Mouse (Mus musculus): ENCODE results near the gene Polr3g.
"Not testable (repeated sequence)": the region's sequence is repeated elsewhere in the genome, so short reads cannot be mapped to it uniquely, and the experiment has no call there.

Gene Polr3g

DNA sequence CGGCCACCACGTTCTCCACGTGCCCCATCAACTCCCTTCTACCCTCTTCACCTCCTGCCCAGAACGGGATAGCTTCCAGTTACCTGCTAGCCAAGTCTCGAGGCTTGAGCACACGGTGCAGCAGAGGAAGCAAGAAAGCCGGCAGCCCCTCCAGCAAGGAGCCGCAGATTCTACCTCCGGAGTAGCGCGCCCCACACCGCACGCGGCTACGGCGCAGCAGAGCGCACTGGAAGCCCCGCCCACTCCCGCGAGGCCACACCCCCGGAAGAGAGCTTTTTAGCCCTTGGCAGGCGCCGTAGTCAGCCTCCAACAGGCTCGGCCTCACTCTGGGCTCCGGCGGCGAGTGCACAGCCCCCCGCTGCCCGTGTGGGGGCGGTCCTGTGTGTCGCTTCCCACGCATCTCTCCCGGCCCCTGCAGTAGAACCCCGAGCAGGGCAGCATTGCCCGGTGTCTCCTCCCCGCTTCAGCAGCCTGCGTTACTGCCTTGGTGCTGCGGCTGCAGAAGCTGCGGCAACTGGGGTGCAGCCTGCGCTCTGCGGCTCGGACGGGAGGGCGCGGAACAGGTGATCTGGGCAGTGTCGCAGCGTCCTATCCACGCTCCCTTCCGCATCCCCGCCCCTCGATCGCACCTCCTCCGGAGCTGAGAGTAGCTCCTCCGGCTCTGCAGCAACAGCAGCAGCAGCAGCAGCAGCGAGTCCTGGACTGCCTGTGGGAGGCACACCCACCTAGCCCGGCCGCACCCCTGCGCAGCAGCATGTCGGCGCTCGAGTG, at the start of gene Polr3g, which contains the start of gene Mblac2:
Gene Polr3g (minus strand): TSS at position 239 of the 771 bp plus-strand sequence.
Gene Mblac2 (plus strand): TSS at position 567 of the 771 bp plus-strand sequence.
- DNase-seq (ENCODE audit: low read depth): peak; percentile 97

DNA sequence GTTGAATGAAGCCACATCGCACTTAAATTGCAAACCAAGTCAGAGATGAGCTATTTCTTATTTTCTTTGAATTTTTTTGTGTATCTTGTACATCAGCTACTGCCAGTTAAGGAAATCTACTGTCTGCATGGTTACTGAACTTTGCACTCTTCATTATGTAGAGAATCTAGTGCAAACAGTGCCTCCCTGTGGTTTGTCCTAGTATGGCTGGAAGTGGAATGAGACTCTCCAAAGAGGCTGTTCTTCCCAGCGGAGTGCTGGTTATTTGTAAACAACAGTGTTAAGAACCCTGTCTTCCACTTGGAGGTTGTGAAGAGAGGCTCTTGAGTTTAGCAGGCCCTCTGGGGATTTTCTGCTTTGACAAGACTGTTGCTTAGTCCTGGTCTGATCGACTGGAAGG, 49.6 kb upstream of the Polr3g start:
- peak; percentile 52 for DNase-seq (ENCODE audit: low read depth)

DNA sequence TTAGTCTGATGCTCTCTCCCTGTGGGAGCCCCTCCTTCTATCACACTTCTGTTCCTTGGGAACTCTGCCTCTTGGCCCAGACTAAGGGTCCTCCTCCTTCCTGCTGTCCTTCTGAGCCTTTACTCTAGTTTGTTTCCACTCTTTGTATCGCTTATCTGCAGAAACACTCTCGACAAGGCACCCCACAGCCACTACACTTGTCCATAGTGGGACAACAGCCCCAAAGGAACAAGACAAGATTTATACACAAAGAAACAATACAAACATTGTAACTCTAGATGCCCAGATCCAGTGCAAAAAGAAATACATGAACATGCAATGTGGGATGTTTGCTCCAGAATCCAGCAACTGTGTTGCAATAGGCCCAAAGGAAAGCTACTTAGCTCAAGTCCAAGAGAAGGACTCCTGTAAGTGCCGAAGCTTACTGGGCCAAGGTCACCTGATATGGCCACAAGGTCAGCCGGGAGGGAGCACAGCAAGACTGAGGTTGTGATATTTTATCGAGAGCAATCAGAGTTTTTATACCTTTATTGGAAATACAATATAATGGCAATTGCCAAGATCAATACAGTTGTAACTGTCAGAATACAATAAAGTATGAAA, 46.3 kb upstream of the Polr3g start:
- DNase-seq (ENCODE audit: low read depth): no peak

DNA sequence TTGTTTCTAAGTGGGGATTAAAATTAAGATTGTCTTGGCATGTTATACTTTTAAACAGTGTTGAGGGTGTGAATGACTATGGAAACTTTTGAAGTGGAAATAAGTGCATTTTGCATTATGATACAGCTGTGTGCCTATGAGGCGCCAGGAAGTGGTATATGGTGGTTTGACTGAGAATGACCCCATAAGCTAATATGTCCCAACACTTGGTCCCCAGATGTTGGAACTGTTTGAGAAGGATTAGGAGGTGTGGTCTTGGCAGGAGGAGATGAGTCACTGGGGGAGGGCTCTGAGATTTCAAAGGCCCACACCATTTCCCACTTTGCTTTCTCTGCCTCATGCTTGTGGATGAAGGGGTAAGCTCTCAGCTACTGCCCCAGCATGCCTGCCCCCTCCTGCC, 44.5 kb upstream of the Polr3g start:
- no peak for DNase-seq (ENCODE audit: low read depth)

DNA sequence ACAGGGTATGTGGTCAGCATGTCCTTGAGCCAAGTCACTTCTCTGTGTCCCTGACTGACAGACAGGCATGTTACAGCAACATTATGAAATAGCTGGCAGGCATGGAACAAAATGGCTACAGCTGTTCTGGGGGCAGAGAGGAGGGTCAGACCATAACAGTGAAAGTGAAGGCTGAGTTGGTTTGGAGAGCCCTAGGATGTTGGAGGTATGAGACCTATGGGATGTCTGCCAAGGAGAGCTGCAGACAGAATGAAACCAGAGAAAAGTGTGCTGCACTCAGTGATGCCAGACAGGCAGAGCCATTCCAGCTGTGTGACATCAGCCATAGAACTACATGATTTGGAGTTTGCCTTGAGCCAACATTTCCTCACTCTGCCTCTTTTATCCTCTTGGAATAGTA, 44.1 kb upstream of the Polr3g start:
- DNase-seq (ENCODE audit: low read depth): no peak

DNA sequence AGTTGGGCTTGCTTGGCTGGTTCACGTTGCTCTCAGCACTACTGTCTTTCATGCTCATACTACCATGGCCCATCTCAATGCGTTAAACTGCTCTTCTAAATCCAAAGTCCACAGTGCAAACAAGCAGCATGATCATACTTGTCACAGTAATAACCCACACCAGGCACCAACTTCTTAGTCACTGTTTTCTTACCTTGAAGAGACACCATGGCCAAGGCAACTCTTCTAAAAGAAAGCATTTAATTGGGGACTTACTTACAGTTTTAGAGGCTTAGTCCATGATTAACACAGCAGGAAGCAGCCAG, 33.2 kb upstream of the Polr3g start:
- DNase-seq (ENCODE audit: low read depth): no peak

DNA sequence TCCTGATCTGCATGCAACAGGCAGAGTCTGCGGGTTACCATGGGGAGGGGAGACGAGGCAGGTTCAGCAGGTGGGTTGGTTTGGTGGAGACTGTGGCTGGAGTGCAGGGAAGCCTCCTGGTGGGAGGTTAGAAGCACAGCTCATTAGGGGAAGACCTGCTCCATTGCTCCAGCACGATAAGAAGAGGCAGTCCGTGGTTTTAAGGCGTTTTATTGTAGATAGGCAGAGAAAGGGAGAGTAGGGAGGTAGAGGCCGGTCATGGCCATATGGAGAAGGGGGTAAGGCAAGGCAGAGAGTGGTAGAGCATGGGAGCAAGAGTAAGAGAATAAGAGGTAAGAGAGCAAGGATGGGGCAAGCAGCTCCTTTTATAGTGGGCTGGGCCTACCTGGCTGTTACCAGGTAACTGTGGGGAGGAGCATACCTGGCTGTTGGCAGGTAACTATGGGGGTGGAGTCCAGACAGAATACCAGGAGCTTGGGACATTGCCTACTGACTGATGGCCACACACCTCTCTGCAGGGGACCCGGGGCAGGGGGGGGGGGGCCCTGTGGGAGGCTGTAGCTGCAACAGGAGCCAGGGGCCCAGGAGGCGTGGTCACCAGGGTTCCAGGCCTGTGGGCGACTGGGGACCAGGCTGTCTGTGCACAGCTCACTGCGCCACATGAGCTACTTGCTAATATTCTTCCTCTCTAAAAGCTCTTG, 32.7 kb upstream of the Polr3g start:
- no peak for DNase-seq (ENCODE audit: low read depth)

DNA sequence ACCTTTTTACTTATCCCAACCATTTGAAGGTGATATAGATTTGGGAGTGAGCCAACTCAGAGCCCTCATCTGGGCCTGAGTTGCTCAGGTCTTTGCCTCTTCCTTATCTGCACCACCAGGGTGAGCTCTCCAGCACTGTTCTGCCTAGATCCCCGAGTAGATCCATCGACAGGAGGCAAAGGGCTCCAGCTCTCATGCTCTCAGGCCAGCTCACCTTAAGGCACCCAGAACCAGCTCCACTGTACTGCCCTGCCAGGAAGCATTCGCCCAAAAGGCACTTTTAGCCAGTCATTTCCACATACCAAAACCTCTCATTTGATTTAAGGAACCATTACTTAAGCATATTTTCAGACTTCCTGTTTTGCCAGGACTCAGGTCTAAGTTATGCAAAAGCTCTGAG, 30.1 kb upstream of the Polr3g start:
- DNase-seq (ENCODE audit: low read depth): no peak

DNA sequence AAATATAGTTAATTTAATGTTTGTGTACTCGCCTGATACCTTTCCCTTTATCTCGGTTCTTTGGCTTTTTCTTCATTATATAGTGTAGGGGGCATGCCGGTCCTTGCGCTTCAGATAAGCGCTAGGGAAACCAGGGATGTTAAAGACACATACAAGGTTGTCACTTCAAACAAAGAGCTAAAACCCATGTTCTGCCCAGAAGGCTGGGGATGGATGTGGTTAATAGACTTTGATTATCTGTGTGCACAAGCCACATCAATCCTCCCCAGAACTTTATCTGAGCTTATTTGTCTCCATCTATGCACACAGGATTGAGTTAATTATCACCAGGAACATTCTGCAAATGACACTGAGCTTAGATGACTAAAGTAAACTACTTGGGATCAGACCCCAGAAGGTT, 25.8 kb upstream of the Polr3g start:
- no peak for DNase-seq (ENCODE audit: low read depth)

DNA sequence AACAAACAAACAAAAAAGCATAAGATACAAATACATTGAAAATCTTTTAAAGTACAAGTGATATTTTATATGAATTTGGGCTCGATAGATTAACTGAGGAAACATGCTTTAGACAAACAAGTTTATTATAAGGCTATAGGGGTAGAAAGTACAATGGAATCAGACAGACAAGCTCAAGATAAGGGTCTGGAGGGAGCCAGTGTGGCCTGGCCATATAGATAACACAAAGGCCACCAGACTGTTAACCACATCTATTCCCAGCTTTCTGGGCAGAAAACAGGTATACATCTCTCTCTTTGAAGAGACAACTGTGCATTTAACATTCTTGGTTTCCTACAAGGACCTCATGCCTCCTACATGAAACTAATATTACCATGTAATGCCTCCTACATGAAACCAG, 19.5 kb upstream of the Polr3g start:
- DNase-seq (ENCODE audit: low read depth): no peak

DNA sequence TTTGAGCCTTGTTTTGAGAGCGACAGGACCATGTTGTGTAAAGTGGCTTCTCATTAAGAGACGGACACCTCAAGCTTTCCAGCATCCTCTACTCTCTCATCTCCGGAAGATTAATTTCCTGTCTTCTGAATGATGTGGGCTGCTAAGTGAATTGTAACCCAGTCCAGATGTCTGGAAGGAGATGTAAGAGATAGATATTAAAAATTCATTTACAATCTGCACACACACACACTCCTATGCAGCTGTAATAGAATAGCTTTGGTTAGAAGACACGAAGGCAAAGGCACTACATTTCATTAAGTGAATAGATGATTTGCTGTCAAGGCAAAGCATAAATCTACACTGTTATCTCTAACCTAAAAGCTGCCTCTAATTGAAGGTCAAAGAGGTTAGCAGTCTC, 18.3 kb upstream of the Polr3g start:
- no peak for DNase-seq (ENCODE audit: low read depth)

DNA sequence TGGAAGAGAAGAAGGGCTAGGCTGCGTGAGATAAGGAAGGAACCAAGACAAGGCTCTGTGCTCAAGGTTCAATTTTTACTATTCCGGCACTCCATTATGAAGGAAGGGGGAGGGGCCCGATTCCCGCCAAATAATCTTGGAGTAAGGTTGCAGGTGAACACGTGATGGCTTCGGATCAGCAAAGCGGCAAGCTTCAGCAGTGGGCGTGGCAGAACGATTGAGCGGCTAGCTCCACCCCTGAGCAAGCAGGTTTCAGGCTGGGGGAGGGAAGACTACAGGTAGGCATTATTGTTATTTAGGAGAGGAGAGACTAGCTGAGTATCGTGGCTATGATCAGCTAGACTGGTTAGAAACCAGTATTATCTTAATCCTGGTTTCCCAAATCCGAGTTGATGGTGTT, 17.3 kb upstream of the Polr3g start:
- DNase-seq (ENCODE audit: low read depth): not testable (repeated sequence)

DNA sequence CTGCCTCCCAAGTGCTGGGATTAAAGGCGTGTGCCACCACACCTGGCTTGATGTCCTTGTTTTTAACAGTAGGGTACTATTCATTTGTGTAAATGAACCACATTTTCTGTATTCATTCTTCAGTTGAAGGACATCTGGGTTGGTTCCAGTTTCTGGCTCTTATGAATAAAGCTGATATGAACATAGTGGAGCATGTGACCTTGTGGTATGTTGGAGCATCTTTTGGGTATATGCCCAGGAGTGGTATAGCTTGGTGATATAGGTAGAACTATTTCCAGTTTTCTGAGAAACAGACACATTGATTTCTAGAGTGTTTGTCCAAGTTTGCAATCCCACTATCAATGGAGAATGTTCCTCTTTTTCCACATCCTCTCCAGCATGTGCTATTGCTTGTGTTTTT, 3.1 kb upstream of the Polr3g start:
- DNase-seq (ENCODE audit: low read depth): no peak

DNA sequence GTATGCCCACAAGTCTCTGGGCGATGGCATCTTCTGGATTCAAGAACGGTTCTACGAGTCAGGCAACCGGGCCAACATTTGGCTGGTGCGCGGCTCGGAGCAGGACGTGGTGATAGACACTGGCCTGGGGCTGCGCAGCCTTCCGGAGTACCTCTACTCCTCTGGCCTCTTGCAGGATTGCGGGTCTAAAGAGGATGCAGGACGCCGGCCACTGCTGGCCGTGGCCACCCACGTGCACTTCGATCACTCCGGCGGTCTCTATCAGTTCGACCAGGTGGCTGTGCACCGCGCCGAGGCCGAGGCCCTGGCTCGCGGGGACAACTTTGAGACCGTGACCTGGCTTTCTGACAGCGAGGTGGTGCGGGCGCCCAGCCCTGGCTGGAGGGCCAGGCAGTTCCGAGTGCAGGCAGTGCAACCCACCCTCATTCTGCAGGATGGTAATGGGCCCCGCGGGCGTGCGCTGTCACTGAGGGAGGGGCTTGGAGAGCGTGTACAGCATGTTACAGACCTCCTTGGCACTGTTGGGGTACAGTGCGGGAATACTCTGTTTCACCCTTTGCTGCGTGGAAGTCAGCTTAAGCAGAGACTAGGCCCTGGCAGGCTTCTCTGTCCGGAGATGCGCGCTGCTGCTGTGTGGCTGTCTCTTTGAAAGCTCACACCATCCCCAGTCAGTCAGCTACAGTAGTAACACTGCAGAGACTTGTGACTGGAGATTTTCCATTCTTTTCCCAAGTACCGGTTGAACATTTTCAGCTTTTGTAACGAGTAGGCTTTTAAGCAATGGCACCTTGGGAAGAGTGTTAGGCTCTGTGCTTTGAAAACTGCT, 946 bp upstream of the Polr3g start:
- no peak for DNase-seq (ENCODE audit: low read depth)

DNA sequence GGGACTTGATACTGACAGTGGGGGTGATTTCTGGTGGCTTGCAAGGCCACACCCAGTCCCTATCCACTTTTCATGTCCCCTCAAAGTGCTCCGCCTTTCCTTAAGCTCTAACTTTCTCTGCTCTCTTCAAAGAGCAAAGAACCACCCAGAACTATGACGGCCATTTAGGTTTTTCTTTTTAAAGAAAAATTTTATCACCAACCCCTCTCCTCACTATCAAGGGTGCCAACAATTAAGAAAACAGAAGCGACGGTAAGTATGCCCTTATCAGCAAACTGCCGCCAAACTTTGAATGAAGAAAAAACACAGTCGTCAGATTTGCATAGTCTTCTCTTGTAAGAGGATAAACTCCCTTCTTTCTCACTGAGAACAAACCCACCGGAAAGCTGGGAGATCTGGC, 547 bp downstream of the Polr3g start:
- DNase-seq (ENCODE audit: low read depth): no peak

DNA sequence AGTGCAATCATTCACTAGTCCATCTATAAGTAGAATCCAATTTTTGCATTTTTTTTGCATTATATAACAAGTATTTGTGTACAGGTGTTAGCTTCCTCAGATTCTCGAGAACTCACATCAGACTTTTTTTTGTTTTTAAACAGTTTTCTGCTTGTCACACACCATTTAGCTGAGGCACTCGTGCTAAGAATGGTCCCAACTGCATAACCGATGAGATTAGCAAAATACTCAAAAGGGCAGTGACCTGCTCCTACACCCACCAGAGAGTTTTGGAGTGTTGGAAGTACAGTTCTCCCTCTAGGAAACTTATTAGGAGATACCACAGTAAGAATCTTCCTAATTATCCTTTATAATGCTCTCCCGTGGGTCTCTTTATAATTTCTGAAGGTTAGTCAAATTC, 1.0 kb downstream of the Polr3g start:
- peak; percentile 17 for DNase-seq (ENCODE audit: low read depth)

DNA sequence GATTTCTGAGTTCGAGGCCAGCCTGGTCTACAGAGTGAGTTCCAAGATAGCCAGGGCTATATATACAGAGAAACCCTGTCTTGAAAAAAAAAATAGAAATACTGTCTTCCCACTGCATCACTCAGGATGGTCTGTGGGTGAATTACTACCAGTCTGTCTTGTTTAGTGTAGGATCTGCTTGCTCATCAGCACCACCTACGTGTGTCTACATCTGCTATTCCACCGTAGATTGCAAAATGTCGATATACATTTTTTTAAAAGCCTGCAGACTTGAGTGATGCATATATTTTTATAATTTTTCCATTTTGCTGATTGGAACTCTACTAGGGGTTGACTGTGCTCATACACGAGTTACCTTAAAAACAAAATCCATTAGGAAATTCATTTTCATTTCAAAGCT, 4.5 kb downstream of the Polr3g start:
- DNase-seq (ENCODE audit: low read depth): no peak

DNA sequence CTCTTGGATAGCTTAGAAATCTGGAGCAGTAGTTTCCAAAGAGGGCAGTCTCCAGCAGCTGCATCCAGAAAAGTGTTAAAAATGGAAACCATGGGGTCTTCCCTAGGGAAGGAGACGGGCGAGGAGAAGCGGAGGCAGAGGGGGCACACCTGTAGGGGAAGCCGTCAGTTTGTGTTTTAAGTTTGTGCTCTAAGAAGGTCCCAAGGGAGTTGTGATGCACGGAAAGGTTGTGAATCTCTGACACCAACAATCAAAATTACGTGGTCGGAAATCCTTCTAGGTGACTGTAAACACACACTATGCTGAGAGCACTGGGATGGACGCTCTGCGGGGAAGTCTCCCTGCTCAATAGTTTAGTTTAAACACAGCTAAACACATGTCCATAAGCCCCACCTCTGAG, 7.2 kb downstream of the Polr3g start:
- DNase-seq (ENCODE audit: low read depth): no peak

DNA sequence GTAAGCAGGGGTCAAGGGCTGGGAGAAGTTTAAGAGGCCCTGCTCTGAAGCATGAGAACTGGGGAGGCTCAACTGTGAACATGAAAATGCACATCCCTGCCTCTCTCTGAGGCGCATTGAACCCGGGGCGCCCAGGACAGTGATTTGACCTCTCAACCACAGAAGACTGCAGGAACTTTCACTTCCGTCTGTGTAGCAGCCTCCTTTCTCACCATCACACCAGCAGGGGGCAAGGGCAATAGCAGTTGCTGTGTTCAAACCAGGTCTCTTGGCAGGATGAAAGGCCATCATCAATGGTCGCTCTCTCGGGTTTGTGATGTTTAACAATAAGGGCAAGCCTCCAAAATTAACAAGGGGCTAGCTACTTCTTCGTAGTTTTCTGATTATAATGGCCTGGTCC, 7.7 kb downstream of the Polr3g start:
- DNase-seq (ENCODE audit: low read depth): no peak

DNA sequence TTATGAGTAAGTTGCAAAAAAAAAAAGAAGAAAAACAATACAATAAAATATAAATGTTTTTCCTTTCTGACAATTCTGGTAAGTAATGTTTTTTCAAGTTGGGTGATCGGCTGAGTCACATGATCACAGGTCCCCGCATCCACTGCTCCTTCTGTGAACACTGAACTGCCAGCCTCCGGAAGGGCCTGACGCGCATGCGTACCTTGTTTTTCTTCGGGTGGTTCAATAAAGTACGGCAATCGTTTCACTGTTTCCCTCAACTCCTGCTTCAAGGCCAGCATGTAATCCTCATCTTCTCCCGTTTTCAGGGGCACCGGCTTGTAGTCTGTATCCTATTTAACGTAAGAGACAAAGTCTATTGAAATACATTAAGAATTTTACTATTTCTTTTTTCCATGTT, 16.4 kb downstream of the Polr3g start:
- DNase-seq (ENCODE audit: low read depth): no peak

DNA sequence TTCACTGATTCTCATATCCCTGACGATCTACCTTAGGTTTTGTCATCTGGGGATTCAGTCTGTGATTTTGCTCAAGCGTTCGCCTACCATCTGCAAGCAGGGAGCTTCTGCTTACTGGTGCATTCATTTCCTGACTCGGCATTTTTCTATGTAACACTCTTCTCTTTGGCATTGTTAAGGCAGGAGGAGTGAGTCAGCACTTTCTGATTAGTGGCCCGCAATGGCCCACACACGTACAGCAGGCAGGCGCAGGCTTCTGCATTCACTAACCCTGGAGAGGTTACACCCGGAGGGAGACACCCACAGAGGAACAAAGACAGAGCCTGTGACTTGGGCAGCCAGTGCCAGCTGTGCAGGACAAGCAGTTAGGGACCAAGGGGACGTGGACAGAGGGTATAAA, 19.2 kb downstream of the Polr3g start:
- no peak for DNase-seq (ENCODE audit: low read depth)

DNA sequence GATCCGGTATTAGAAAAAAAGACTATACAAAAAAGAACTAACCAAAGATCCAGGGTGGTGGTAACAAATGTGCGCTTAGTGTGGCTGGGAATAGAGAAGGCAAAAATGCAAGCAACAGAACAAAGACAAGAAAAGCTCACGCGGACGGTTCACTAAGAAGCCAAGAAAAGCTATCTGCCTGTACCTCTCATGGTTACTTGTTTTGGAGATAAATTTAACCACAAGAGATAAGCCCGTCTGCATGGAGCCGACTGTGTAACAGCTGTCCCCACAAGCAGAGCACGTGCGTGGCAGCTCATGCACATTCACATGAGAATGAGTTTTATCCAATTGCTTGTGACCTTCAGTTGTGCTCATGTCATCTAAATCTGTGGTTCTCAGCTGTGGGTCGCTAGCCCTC, 20.3 kb downstream of the Polr3g start:
- no peak for DNase-seq (ENCODE audit: low read depth)

DNA sequence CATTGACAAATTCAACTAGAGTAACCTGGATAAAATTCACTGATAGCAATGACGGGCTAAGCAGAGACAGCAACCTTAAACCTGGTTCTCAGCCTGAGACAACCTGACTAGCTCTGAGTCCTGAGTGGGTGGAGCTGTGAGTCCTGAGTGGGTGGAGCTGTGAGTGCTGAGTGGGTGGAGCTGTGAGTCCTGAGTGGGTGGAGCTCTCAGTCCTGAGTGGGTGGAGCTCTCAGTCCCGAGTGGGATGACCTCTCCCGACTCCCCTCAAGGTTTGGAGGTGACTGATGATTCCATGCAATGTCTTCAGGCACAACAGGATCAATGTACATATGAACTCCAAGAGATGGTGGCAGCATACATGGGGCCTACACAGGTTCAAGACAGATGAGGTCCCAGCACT, 21.2 kb downstream of the Polr3g start:
- DNase-seq (ENCODE audit: low read depth): no peak

All from induced T-regulatory cell, adult 2 months (primary cell).